Mouse (Mus musculus) embryo, embryonic 10.5 days (tissue): Measurements from ENCODE around the gene Rpl27a.

Experiments used
- DNase-seq: peaks from one replicate; pipeline ENCODE4 v3.0.0-alpha.2; 2015; ENCODE audit warnings: low spot score

Rpl27a gene

DNA sequence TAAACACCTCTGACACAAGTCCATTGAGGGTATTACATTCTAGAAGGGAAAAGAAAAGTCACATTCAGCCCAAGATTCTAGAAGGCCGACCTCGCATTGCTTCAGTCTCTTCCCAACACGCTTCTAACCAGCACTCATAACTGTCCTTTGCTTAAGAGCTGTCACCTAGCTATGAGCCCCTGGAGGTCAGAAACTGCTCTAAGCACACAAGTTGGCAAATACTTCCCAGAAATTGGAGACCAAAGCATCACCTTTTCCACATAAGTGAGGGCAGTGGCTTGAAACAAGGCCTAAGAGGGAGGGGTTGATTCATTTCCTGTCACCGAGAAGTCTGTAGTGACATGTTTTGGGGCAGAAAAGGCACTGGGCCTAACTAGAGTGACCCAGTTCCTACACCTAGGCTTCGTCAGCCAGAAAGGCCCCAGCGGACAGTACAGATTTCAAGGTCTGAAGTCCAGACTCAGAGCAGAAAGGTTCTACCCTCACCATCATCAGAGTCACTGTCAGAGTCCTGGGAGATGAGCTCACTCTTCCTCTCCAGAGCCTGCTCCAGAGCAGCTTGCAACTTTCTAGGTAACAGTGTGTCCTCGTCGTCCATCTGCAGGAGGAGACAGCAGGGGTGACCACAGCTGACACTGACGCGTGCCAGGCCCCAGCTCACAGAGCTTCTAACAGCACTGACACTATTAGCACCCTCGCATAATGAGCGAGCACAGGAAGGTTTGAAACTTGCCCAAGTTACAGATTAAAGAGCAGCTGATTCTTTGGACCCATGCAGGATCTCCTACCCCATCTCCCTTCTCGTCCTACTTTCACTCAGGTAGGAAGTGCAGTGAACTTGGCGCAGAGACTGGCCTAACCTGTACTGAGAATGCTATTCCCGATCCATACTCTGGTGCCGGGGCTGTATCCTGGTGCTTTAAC lies 7.1 kb downstream of the Rpl27a start:
- DNase-seq, result no peak

DNA sequence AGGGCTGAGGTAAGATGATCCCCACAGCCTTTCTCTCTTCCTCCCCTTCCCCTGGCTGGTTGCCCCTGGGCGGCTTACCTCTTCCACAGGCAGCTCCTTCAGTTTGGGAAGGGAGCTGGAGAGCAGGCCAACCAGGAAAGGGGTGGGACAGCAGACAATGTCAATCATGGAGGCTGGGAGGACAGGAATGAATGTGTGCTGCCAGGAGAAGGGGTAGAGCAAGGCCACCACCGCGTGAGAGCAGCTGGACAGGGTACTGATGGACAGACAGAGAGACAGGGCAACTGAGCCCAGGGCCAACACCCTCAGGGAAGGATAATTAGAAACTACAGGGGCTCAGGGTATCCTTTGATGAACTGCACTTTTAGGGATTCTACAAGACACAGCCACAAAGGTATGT lies 8.6 kb downstream of the Rpl27a start:
- DNase-seq, result no peak

DNA sequence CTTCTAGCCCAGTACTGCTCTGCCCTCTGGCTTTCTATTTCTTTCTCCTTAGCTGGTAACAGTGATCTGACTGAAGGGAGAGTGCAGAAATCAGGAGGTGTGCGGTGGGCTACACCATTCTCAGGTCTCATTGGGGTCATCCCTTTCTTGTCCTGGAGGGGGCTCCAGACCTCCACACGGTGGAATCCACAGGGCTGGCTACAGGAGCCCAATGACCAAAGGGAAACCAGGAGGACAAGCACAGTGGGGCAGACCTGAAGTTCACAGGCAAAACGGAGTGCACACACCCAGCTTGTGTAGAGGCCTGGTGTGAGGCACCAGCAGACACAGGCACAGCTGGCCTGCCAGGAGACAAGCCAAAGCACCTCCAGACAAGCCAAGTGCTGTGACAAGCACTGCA lies 9.4 kb downstream of the Rpl27a start:
- DNase-seq, result peak; percentile 79

DNA sequence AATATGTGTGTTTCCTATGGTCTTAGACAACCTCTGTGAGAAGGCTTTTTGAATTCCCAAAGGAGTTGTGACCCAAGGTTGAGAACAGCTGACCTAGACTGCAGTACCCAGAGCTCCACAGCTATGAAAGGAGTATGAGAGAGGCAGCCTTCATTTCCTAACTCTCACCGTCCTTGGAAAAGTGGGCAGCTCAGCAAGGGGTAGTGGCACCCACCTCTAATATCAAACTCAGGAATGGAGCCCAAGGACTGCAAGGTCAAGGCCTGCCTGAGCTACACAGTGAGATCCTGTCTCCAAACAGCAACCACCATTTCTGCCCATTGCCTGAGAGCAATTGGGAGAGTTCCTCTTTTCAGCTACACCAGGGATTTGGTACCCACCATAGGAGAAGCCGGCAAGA lies 10.8 kb downstream of the Rpl27a start:
- no peak for DNase-seq

DNA sequence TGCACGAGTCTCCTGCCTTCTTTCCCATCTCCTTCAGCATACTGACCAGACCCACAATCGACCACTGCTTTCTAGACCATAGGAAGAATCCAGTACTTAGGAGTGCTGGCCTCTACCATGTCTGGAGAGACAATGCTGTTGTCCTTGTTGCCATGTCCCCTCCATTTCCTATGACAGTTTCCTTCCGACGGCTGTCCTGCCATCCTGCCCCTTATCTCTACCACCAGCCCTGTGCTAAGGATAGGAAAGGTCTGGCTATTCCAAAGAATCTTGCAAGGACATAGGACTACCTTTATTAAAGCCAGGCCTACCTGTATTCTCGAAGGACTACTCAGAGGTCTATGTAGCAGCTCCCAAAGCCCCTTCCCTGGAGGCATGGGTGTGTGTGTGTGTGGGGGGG lies 12.6 kb downstream of the Rpl27a start:
- no peak for DNase-seq

DNA sequence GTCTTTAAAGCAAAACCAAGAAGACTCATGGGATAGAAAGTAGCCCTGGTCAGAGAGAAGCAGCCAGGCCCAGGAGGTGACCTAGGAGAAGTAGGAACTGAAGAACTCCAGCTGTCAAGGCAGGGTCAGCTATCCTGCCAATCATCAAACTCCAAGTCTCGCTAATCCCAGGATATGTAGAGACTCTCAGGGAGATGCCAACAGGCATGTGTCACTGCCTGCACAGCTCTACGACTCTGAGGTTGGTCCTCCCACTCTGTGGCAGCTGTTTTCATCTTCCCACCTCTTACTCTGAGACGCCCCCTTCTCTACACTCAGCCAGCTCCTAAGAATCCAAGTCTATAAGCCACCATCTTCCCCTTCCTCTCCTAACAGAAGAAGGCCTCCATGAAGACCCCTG lies 13.7 kb downstream of the Rpl27a start:
- no peak for DNase-seq

DNA sequence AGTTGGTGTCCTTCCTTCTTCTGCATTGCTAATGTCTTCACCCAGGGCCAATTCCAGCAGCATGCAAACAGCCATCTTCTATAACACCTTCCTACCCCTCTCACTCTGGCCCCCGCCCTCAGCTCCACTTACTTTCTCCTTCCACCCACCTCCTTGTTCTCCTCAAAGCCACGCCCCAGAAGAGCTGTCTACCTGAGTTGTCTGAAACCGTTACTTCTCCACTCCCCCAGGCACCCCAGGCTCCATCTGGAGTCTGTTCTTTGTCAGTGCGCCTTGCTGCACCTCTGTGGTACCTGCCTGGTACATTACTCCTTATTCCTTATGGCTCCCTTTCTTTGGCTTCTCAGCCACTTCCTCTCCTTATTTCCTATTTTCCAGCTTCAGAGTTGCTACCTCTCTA lies 14.2 kb downstream of the Rpl27a start:
- DNase-seq, result no peak

DNA sequence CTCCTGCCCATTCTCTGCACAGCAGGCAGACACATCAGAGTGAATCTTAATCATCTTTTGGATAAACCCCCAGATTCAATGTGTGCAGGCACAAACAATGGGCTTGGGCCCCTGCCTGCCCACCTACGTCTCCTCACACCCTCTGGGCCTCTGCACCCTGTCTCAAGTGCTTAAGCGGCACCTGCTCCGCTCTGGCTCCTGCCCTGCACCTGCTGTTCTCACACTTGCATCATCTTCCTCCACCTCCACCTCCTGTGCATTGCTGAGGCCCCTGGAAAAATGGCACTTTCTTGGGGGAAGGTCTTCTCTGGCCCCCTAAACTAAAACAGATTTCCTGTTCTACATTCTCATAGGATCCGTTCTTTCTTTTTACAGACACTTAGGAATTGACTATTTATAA lies 14.9 kb downstream of the Rpl27a start:
- no peak for DNase-seq

DNA sequence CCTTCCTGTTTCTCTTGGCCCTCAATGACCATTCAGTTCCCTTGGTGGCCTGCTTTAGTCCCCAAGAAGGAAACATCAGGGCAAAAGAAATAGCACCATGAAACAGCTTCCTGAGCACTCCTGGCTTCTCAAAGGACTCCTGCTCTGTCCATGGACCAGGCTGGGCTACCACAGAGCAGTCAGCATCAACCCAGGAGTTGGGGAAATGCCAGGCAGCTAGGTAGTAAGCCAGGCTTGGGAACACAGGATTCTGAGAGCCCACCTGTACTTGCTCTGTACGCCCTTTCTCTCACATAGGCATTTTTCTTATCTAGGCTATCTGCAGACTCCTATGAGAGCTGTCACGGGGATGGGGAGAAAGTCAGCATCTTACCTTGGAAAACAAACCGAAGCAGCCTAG lies 16.0 kb downstream of the Rpl27a start:
- DNase-seq, result no peak

DNA sequence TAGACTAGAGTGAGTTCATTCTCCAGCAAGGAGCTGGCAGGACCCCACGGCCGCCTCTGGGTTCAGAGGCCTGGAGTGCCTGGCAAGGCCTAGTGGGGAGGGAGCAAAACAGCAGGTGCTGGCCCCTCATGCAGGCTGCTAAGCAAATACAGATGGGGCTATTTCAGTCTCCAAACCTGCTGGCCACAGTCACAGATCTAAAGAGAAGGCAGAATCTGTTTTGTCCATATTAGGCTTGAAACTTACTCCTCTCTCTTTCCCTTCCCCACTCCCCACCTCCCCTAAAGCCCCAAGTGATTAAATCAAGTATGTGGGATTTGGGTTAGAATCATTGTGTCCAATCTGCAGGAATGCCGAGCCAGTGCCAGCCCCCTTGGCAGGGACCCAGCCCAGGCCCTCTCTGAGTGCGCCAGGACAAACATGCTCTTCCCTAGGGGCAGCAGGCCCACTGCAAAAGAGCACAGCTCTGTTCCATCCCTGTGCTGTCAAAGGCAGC lies 17.6 kb downstream of the Rpl27a start:
- DNase-seq, result no peak

DNA sequence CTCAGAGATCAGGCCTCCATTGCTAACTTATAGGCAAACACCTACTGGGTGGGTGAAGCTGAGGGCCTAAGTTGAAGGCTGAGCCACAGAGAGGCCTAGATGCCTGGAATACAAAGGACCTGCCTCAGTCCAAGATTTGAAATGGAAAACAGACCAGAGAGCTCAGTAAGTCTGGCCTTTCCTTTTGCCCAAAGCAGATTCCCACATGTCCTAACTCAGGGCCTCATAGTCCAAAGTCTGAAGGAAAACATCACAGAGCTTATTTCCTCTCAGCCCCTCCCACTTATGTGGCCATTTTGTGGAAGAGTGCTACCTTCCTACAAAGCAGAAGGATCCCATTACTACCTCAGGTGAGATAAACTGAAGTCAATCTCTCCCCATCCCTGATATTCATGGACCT lies 22.0 kb downstream of the Rpl27a start:
- DNase-seq, result no peak

DNA sequence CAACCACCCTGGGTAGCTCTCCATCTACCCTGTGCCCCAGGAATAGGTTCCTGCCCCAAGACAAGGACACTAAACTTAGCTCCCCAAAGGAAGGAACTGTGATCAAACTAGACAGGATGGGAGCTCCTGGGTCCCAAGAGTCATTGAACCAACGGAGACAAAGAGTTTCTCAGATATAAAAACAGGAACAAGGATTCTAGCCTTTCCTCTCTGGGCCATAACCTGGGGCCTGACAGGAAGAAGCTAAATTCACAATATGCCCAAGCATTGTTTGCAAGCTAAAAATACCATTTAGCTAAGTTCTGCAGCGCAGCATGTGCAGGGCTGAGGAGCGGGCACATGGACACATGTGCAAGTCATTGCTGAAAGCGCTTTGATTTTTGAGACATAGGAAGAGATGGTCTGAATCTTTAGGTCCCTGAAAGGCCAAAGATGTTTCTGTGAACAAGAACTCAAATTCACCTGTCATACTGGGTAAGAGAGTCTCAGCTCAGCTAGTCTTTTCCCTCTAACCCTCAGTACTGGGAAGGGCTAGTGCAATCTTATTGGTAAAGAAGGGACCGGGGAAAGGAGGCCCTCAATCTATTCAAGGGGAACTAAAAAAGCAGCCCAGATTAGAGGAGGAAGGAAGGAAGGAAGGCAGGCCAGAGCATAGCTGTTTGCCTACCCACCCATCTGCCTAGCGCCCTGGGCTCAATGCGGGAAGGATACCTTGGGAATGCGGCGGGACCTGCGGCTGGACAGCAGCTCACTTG lies 22.8 kb downstream of the Rpl27a start:
- no peak for DNase-seq

DNA sequence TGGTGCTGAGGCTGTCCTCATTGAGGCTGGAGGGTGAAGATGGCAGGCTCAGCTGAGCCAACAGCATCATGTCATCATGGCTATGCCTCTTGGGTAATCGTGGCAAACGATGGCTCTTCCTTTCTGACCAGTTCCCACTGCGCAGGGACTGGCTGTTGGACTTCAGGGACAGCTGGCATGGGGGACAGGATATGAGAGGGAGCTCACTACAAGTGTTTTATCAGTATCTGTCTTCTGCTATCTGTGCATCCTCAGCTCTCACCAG lies 23.3 kb downstream of the Rpl27a start:
- no peak for DNase-seq

DNA sequence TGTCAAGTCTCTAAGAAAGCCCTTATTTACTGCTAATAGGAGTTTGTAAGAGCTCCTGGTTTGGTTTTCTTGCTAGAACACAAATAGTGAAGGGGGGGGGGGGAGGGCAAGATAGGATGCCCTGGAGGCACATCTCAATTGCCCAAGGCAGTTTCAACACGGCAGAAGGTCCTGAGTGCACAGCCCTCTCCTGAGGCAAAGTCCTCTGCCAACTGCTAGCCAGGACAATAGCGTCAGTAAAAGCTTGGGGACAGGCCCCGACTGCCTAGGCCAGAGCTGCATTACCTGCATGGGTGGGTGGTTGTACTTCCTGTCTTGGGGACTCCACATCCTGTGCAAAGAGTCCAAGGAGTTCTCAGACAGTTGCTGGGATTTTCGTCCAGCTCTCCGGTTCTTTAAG lies 25.8 kb downstream of the Rpl27a start:
- no peak for DNase-seq

DNA sequence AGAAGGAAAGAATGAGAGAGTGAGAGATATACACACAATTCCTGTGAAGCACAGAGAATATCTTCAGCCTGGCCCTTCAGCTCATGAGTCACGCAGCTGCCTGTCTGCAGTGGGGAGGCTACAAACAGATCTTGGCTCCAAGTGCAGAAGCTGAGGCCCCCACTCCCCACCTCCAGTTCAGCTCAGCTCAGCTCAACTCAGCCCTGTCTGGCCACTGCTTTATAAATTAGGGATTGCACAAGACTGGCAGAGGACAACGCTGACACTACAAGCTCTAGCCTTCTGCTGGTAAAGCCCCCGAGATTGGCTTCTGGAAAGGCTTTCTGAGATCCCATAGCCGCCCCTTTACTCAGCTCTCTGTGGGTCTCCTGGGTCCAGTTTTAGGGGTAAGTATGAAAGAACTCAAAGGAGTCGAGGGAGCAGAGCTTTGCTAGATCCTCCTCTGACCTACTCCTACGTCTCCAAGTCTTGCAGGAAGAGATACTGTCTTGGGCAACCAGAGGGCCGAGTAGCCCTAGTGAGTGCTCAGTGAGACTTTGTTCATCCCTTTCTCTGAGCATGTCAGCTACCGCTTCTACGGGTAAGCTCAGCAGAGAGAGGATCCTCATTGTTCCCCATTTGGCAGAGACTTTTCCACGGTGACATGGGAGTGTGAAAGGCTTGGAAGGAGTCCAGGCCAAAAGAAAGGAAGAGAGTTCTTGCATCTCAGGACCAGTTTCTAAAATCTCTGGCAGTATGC lies 26.5 kb downstream of the Rpl27a start:
- no peak for DNase-seq

DNA sequence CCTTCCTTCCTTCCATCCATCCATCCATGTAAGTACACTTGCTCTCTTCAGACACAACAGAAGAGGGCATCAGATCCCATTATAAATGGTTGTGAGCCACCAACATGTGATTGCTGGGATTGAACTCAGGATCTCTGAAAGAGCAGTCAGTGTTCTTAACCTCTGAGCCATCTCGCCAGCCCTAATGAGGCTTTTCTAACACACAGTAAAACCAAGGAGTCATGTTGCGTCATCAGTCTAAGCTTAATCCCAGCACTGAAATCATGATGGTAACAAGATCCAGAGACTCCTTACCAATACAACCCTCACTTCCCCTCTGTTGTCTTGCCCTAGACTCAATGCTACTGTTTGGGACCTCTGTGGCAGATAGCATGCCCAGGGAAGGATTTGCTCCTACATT lies 27.2 kb downstream of the Rpl27a start:
- DNase-seq, result no peak

DNA sequence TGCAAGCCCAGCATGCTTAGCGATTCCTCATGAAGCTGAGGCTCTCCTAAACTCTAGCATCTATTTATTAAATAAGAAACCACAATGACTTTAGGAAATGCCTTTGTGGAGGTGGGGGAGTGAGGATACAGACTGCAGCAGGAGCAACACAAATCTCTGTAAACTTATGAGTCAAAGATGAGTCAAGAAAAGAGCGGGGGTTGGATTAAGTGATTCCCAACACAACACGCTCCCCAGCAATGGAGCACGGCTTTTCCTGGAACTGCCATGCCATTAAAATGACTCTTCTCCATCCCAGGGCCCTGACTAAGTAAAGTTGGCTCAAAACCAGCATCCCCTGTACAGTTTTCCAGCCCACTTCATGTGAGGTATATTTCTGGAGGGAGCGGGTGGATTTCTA lies 27.8 kb downstream of the Rpl27a start:
- no peak for DNase-seq

DNA sequence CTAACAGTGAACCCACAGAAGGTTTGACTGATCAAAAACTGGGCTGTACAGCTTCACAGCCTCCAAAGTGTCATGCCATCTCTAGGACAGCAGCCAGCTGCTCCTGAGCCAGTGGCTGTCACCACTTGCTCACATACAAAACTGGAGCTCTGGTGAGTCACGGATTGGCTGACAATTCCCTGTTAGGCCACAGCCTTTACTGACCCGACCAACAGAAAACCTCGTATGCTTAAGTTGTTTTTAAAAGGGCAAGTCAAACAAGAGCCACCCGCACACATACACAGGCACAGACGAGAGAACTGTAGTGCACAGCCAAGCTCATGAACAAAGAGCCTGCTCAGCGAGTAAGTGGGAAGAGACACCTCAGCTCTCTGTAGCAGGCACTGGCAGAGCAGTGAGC lies 40.6 kb downstream of the Rpl27a start:
- DNase-seq, result no peak

DNA sequence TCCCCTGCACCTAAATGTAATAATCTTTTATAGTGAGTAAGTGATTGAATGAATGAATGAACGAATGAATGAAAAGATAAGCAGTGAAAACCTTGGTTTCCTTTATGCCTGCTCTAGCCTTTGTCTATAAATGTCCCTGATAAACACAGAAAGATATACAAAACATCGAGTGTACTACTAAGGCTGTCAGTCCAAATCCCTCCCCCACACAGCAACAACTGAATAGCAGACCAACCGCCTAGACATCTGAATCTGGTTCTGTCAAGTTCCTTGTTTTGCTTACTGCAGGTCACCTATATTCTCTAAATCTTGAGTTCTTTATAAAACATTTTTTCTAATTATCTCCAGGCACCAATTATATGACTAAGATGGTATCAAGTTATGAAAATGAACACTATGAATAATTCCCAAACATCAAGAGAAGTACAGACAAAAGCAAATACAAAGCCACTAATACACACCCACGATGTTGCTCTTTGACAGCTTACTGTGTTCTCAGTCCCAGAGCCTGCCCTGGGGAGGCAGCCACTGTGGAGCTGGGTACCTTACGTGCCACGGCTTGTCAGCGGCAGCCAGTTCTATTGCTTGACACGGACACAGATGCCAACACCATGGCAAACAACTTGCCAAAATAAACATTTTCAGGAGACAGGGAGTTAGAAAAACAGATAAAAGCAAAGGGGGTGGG lies 42.7 kb downstream of the Rpl27a start:
- DNase-seq, result no peak

DNA sequence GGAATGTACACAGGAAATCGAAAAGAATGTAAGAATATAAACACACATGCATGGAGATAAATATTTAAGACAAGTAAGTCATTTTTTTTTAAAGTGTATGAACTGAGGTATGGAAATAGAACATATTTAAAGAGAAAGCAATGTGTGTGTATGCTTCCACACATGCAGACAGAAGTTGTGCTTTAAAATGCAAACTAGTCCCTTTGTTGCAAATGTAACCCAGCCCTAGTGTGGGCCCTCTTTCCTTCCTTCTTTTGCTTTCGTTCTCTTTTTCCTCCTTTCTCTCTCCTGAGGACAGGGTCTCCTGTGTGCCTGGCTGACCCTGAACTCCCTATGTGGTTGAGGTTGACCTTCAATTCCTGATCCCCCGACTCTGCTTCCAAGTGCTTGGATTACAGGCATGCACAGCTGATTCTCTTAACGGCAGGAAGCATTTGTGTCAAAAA lies 43.2 kb downstream of the Rpl27a start:
- no peak for DNase-seq

DNA sequence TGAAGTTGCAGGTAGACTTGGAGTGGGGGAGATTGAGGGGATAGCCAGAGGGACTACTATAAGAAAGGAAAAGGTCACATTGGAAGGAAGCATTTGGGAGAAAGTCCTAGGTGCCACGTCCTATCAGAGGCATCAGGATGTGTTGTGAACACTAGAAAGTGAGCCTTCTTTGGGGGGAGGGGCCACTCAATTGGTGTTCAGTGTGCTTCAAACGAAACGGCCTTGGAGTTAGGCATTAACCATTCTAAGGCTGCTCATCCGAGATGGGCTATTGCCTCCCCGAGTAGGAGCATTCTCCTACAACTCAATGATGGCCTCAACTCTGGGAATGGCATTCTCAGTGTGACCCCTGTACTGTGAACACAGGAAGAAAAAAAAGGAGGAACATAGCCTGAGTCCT lies 43.7 kb downstream of the Rpl27a start:
- no peak for DNase-seq

DNA sequence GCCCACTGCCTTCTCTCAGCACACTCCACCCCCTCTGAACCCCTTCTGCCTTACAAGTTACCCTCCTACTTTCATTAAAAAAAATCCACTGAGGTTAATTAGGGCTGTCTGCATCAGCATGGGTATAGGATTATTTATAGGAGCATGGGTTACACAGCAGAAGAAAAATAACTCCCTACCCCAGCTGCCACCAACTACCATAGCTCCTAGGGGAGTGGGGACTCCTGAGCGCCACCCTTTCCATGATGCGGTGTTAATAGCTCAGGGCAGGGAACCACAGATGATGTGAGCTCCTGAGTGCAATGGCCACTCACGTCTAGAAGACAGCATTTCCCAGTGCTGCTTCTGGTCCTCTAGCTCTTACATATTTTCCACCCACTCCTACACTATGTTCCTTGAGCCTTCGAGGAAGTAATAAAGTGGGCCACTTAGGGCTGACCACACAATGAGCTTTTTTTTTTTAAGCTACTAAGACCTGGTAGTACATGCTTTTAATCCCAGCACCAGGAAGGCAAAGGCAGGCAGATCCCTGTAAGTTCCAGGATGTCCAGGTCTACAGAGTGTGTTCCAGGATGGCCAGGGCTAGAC lies 44.9 kb downstream of the Rpl27a start:
- no peak for DNase-seq
